Mouse (Mus musculus) fibroblast of lung, adult 2 months (primary cell): ENCODE results near the gene Olfml2a.
"Not testable (repeated sequence)": the region's sequence is repeated elsewhere in the genome, so short reads cannot be mapped to it uniquely, and the experiment has no call there.

Source experiments
- DNase-seq: peaks from one replicate; pipeline ENCODE4 v3.0.0-alpha.2; 2011; ENCODE audit warnings: low read depth

Gene Olfml2a

GRCm38 (mm10) chr2:38986580-38986979 is 54.8 kb downstream of the Olfml2a start:
- peak; percentile 95 for DNase-seq

GRCm38 (mm10) chr2:38987371-38987770 is 55.6 kb downstream of the Olfml2a start:
- no peak for DNase-seq

- no peak for DNase-seq
Measured at GRCm38 (mm10) chr2:38987803-38988510, 56.2 kb downstream of the Olfml2a start.

- no peak for DNase-seq
Measured at GRCm38 (mm10) chr2:38988929-38989328, 57.2 kb downstream of the Olfml2a start.

- DNase-seq = no peak
Measured at GRCm38 (mm10) chr2:38992004-38992403, 60.2 kb downstream of the Olfml2a start.

GRCm38 (mm10) chr2:38992452-38992851 is 60.7 kb downstream of the Olfml2a start:
- DNase-seq = no peak

DNA sequence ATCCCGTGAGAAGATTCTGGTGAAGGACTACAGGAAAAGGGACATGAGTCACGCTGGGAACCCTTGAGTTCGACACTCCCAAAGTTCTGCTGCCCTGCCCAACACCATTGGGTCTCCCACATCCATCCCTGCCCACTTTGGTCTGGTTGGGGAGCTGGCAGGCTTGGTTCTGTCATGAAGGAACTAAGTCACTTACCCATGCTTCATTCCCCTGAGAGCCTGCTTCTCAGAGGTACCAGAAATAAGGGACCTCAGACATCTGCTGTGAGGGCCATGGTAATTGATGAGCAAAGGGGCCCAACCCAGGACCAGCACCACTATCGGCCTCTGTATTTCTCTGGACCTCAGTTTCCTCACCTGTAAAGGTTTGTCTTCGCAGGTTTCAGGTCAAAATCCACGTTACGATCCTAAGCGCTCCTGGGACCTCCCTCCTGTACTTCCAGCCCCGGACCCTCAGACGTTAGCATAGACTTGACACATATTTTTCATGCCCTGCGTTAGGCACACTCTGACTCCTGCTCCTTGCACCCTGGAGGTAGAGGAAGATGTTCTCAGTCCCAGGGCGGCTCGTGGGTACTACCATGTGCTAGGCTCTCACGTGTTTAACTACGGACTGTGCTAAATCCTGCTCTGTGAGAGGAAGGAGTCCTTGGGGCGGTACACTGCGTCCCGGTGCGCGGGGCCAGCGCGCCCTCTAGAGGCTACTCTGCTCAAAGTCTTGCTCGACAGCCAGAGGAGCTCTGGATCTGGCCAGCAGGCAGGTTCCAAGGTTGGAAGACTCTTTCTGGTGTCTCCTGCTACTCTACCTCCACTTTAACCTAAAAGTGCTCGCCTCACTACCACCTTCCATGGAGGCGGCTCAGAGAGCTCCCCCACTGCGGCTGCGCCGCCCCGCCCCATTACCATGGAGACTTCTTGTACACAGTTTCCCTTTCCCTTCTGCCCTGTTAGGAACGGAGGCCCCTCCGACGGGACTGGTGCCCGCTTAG is 65.9 kb downstream of the Olfml2a start, which contains the start of gene Wdr38:
Gene Wdr38 (plus strand): TSS at position 91 of the 989 bp plus-strand sequence.
- no peak for DNase-seq

GRCm38 (mm10) chr2:38999381-38999780 is 67.6 kb downstream of the Olfml2a start:
- no peak for DNase-seq

DNA sequence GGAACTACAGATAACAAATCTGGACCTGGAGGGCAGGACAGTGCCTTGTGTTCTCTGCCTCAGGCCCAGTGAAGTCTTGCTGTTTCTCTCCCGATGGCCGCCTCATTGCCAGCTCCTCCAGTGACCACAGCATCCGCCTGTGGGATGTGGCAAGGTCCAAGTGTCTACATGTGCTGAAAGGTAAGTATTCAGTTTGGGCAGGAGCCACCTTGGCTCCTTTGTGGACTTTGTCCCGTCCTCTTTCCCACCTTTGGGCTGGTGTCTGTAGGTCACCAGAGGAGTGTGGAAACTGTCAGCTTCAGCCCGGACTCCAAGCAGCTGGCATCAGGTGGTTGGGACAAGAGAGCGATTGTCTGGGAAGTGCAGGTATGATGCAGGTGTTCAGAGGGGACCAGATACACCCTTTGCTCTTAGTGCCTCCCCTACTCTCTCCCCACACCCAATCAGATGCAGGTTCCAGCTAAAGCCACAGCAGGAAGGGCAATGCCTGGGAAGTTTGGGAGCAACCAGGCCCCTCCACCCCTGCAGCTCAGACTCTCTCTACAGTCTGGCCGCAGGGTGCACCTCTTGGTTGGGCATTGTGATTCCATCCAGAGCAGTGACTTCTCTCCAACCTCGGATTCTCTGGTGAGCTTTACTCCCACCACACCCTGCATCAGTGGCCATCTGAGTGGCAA is 68.3 kb downstream of the Olfml2a start:
- no peak for DNase-seq

DNA sequence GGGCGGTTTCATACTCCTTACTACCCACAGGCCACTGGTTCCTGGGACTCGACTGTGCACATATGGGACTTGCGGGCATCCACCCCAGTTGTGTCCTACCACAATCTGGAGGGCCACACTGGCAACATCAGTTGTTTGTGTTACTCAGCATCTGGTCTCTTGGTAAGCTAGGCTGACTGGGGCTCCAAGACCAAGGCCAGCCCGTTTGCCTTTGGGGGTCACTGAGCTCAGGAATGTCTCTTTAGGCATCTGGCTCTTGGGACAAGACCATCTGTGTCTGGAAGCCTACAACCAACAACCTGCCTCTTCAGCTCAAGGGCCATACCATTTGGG is 68.8 kb downstream of the Olfml2a start:
- DNase-seq = no peak

DNA sequence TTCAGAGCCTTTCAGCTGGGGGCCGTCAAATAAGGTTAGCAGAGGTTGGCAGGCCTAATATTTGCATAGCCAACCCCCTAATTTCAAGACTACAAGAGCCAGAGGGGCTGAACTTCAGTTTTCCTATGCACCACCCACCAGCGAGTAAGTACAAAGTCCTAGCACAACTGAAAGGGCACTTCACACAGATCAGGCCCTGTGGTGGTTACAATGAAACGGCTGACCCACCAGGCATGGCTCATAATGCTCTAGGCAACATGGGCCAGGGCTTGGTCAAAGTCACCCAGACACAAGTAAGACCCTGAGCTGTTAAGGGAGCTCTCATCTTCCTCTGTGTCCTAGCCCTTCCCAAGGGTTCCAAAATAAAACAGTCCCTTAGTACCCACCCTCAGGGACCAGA is 70.1 kb downstream of the Olfml2a start:
- DNase-seq = no peak

DNA sequence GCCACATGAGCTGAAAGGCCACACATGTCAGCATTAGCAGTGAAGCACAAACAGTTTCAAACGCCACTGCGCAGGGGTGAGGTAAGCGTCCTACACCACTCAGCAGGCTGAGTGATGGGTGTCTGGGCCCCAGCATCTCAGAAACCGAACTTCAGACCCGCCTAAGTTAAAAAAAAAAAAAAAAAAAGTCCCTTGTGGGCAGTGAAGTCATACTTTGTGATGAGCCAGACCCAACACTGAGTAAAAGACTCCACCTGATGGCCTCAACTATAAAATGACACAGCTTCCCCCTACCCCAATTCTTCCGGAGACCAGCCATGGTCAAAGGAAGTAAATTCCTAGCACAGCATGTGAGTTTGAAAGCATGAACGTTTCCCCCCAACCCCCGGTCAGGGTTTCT is 71.3 kb downstream of the Olfml2a start:
- DNase-seq = no peak

DNA sequence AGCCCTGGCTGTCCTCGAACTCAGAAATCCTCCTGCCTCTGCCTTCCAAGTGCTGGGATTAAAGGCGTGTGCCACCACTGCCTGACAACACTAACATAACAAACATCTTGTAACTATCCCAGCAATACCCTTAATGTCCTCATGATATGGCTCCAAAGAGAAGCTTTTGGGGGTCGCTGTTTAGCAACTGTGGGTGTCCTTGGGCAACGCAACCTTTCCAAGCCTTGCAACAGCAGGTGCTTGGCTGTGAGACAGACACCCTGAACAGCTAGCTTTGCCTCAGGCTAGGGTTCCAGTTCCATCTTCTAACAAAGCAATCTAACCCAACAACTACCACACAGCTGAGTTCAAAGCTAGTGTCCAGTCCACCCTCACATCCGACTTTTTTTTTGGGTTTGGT is 71.7 kb downstream of the Olfml2a start:
- no peak for DNase-seq

DNA sequence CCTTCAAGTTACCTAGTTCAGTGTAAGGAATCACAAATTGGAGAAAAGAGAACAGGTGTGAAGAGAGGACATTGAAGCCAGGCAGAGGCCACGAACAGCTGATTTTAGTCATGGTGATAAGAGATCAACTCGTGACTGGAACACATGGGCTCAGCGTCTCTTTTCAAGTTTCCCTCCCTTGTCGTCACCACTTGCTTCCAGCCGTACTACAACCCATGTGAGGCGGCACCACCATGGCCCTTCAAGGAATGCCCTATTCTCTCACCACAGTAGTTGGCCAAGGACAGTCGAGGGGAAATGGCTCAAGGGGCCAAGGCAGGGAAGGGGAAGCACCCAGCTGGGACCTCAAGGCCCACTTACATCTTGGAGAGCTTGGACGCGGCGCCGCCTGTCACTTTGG is 72.6 kb downstream of the Olfml2a start:
- DNase-seq = no peak

GRCm38 (mm10) chr2:39004880-39005435 is 73.2 kb downstream of the Olfml2a start, which contains the start of gene Arpc5l:
Arpc5l (plus strand) TSS chr2:39005348.
- DNase-seq = peak; percentile 74

DNA sequence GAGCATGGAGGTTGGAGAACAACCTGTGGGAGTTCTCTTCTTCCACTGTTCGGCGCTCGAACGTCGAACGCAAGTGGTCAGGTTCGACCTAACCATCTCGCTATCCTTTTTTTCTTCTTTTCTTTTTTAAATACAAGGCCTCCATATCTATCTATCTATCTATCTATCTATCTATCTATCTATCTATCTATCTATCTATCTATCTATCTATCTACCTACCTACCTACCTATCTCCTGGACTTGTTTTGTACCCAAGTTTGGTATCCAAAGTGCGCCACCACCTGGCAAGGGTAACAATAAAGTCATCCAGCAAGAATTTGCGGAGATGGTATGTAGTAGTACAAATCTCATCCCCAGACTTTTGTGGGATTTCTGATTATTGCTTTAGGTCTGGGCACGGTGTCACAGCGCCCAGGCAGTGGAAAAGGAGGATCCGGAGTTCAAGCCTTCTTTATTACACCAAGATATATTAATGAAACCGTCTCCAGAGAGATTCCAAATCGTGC is 73.8 kb downstream of the Olfml2a start, which contains the start of gene Rpl35:
Gene Rpl35 (minus strand): TSS at position 51 of the 506 bp plus-strand sequence.
- no peak for DNase-seq

- no peak for DNase-seq
Measured at GRCm38 (mm10) chr2:39006149-39006730, 74.5 kb downstream of the Olfml2a start.

- DNase-seq = peak; percentile 67
Measured at GRCm38 (mm10) chr2:39007865-39008264, 76.1 kb downstream of the Olfml2a start.

- no peak for DNase-seq
Measured at GRCm38 (mm10) chr2:39008350-39008851, 76.6 kb downstream of the Olfml2a start.

DNA sequence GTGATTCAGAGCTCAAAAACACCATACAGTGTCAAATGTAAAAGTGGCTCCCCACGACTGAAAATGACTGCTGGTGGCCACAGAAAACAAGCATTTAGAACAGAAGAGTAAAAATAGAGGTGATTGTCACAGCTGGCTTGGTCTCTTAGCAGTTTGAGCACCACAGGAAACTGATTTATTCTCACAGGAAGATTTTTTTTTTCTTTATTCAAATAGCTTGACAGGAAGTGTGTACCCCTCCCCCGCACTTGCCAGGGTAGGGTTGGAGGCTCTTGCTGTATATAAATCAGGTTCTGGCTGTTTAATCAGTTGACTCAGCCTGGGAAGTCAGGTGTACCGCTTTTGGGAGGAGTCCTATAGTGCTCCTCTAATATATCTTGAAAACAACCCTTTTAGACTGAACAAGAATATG is 77.2 kb downstream of the Olfml2a start:
- no peak for DNase-seq

DNA sequence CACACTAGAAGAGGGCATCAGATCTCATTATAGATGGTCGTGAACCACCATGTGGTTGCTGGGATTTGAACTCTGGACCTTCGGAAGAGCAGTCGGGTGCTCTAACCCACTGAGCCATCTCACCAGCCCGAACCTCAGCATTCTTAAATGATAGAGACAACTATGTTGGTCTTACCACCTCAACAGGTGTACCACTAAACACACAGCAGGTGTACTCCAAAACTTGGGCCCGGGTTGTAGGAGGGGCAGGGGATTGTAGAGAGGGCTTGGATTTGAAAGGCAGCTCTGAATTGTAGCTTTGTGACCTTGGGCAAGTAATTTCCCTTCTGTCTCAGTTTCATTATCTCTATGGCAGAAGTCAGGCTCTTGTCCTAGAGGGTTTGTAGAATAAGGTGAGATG is 78.4 kb downstream of the Olfml2a start:
- DNase-seq = not testable (repeated sequence)
